Mouse (Mus musculus): ENCODE measurements at regions not wholly inside any gene's neighbourhood (a gene's known extent, or its start where the extent isn't known, plus 50 kb on each side); places are given as distances from the start of the nearest gene placed in this dataset.

GRCm38 (mm10) chr8:12152825-12153224 is 125.8 kb upstream of the A230072I06Rik start:
- TF ChIP-seq POLR2A (IDR thresholded peaks at IDR 0.05; ENCODE audit: borderline replicate concordance, low read depth, low read length): no peak
- TF ChIP-seq CTCF (IDR thresholded peaks at IDR 0.05; ENCODE audit: low read depth, low read length): no peak
